8 mouse cellular contexts compared by ENCODE assay signal in the genomic region with DNA sequence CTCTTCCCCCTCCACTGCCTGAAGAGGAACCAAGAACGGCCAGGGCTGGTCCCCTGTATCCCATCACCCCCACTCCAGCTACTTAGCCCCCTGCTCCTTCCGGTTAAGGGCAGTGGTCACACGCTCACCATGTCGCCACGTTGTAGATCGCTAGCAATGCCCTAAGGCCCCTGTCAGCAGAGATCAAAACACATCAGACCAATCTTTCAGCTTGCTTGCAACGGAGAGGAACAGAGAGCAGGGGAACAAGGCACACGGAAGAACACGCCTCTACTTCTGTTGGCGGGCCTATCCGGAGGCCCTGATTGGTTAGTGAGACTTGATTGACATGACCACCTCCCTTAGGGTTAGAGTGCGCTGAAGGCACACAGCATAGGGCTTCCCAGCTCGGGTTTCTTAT. TPM values are rescaled to one million over a fixed set of nuclear protein-coding genes. Genes with fewer than 3 reads are reported as not detected.
DNase-seq lines count a peak whose midpoint lies in the region.
"Not testable (repeated sequence)": the region's sequence is repeated elsewhere in the genome, so short reads cannot be mapped to it uniquely, and the experiment has no call there.

A gene (minus strand): TSS at position 226 of the 400 bp plus-strand sequence.

- intact Hi-C loops in gastrocnemius, postnatal 36 days (cut with DNase I): not testable (repeated sequence)

- DNase-seq in T-cell, adult 2 months (ENCODE audit: low spot score): peak; percentile 48
- DNase-seq in embryo, embryonic 10.5 days (ENCODE audit: low spot score): peak; percentile 59
- DNase-seq in gastrocnemius, postnatal 36 days: peak; percentile 15 to 19
- DNase-seq in induced T-regulatory cell, adult 2 months (ENCODE audit: low read depth): peak; percentile 78
- peak; percentile 18 to 31 for DNase-seq in left cerebral cortex, adult 18-20 months (ENCODE audit: low spot score in 2 of 2)
- peak; percentile 60 for DNase-seq in lung, postnatal 14 days
- peak; percentile 33 for DNase-seq in ovary, postnatal 14 days (ENCODE audit: low spot score)
- DNase-seq in thymus, postnatal 14 days: peak; percentile 74

RNA-seq across cellular contexts. Expression of the gene that starts here (rescaled TPM):
- under 1 TPM; 0.25 to 0.26 TPM for total RNA-seq in gastrocnemius, postnatal 36 days (2021)
- total RNA-seq in left cerebral cortex, adult 18-20 months (2021): 1 to 10 TPM in 1 of 2 experiments, under 1 TPM in 1; 0.84 to 2.2 TPM

Comparison
In these comparisons a context has a peak if more than half of its experiments do, and no peak if none do; other contexts are left out.
1. Peak in every context shown above with its lines: DNase-seq.
2. Peak in DNase-seq in gastrocnemius, postnatal 36 days; RNA of the gene not detected or under 1 TPM.
3. DNase-seq: peak in every context shown above with its lines; median percentile 78 in induced T-regulatory cell, adult 2 months; 74 in thymus, postnatal 14 days; 60 in lung, postnatal 14 days; 59 in embryo, embryonic 10.5 days; 48 in T-cell, adult 2 months; 33 in ovary, postnatal 14 days; 24 in left cerebral cortex, adult 18-20 months; 17 in gastrocnemius, postnatal 36 days.